Mouse (Mus musculus) kidney, postnatal 10 days (tissue): ENCODE data around the gene Sec16a.

Experiments
- DNase-seq: peaks from one replicate; pipeline ENCODE4 v3.0.0; 2021; ENCODE audit warnings: mixed read lengths

Sec16a gene

DNA sequence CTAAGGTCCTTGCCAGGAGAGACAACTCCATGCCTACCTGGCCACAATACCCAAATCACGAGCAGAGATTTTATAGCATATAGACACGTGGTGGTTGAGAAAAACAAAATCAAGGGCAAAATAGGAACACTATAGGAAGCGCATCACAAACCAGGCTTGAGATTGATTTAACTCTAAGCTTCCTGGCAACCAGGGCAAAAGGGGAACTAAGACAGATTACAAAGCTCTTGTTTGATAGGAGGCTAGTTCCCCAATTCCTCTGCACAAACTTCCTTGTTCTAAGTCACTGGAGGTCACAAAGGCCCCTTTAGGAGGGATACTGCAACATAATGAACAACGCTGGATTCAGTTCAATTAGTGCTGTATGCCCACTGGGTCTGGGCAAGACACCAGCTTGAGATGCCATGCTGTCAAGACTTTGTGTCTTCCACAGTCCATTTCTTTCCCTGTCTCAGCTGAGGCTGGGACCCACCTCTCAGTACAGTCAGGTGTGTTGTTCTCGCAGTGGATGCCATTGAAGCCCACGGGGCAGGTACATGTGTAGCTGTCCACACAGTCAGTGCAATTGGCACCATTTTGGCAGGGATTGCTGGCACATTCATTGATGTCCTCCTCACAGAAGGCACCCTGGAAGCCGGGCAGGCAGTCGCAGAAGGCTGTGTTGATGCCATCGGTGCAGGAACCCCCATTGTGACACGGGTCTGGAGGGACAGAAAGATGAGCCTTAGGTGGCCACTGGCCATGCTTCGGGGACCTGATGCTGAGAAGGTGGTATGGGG is 27.5 kb upstream of the Sec16a start:
- no peak for DNase-seq

DNA sequence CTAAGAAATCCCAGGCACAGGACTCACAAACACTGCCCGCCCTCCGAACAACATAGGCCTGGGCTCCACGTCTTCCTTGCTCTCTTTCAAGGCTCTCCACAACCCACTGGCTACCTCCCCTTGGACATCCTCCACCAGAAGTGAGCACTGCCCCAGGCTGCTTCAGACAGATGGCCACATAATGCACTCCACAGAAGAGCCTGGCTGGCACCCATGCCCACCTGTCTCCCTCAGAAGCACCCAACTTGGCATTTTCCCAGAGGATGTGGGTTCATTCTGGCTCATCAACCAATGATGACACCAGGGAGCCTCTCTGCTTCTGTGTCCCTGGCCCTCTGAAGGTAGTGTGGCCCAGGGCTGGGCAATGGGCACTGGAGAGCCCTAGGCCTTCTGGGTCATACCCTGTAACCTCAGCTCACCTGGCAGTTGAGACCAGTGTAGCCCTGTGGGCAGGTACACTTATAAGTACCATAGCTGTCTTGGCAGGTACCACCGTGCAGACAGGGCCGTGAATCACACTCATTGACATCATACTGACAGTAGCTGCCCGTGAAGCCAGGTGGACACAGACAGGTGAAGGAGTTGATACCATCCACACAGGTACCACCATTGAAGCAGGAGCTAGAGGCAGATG is 26.8 kb upstream of the Sec16a start:
- no peak for DNase-seq

- DNase-seq, result no peak
Observed at GRCm38 (mm10) chr2:26470967-26471366, 26.0 kb upstream of the Sec16a start.

GRCm38 (mm10) chr2:26468376-26468775 is 23.4 kb upstream of the Sec16a start:
- DNase-seq, result no peak

DNA sequence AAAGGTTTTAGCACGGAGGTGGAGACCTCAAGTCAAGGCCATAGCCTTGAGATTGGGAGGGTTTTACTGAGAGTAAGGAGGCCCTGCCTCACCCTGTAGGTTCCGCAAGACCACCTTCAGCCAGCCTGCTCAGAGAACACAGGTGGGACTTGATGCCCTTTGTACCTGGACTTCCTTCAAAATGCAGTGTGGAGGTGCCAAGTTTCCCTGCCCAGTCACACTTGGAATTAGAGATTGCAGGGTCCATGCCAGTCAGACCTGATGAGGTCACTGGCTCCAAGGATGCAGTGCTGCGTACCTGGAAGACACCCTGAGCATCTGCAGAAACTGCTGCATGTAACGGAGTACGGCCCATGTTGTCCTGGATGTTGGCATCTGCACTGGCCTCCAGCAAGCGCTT is 18.4 kb upstream of the Sec16a start:
- no peak for DNase-seq

- peak; percentile 60 for DNase-seq
Observed at GRCm38 (mm10) chr2:26462980-26463379, 18.0 kb upstream of the Sec16a start.

DNA sequence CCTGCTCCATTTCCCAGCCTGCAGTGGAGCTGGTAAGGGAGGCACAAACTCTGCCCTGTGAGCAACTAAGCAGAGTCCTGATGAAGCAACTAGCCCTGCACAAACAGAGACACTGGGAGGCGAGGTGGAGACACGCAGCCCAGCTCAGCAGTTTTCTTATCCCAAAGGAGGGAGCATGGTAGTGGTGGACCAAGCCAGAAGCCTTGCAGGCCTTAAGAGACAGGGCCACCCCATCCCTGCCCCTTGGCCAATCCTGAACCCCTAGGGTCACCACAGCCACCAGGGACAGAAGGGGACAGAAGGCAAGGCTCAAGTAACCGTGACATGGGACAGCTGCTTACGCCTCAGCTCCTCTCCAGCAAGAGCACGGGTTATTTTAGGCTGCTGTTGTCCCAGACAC is 16.7 kb upstream of the Sec16a start:
- DNase-seq, result peak; percentile 67

DNA sequence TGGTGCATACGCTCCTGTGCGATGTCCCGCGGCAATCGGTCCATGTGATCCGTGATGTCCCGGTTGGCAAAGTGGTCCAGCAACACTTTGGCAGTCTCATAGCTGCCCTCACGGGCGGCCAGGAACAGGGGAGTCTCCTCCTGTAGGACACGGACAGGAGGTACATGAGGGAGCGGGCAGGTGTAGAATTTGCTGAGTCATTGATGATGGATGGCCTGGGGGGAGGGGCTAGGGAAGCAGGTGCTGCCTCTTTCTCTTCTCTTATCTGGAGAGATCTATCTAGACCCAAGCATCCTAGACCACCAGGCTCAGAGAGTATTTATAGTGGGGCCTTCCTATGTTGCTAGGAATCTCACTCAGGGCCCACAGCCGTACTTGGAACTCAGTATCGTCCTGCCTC is 15.8 kb upstream of the Sec16a start:
- peak; percentile 21 for DNase-seq

DNA sequence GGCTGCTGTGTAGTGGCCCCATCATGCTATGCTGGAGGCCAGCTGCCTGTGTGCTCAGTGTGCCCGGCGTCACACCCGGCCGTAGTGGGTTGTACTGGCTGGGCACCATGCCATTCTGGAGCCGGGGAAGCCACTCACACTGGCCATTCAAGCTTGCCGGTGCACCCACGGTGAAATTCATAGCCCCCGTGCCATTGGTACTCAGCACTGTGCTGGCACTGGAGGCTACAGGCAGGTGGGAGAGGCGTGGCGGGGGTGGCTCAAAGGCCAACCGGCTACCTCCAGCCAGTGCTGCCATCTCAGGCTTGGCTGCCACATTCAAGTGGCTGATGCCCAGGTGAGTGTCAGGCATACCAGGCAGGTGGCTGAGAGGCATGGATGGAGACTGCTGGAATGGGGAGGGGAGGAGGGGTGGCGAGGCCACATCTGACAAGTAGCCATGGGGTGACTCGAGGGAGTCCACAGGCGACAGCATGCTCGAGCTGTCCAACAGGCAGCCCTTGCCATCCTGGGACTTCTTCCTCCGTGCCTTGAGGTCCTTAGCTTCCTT is 15.2 kb upstream of the Sec16a start:
- peak; percentile 48 for DNase-seq

GRCm38 (mm10) chr2:26459478-26459877 is 14.5 kb upstream of the Sec16a start:
- peak; percentile 63 for DNase-seq

DNA sequence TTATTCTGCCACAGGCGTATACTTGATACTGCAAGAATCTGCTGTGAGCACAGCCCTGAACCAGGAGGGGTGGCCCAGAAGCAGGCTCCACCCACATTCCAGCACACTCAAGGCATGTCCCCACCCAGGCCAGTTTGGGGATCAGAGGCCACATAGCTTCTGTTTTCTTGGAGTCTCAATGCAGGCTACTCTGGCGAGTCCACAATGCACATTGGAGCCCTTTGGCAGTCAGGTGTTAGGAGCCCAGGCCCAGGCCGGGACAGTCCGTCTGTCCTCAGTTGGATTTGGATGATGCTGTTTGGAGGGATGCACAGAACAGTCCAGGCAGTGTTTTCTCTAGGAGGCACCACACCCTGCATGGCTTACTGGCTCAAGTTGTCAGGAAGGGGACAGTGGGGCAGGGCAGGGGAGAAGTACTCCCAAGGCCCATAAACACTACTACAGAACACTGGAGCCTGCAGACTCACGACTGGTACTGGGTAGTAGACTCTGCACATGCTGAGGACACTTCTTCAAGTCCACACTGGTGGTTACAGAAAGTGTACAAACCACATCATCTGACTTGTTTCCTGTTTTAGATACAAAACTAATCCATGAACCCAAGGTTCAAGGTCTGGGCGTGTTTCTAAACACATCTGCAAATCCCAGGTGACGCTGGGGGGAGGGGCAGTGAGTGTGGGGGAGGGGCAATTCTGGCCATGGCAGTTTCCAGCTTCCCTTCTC is 13.5 kb upstream of the Sec16a start:
- DNase-seq, result peak; percentile 85

DNA sequence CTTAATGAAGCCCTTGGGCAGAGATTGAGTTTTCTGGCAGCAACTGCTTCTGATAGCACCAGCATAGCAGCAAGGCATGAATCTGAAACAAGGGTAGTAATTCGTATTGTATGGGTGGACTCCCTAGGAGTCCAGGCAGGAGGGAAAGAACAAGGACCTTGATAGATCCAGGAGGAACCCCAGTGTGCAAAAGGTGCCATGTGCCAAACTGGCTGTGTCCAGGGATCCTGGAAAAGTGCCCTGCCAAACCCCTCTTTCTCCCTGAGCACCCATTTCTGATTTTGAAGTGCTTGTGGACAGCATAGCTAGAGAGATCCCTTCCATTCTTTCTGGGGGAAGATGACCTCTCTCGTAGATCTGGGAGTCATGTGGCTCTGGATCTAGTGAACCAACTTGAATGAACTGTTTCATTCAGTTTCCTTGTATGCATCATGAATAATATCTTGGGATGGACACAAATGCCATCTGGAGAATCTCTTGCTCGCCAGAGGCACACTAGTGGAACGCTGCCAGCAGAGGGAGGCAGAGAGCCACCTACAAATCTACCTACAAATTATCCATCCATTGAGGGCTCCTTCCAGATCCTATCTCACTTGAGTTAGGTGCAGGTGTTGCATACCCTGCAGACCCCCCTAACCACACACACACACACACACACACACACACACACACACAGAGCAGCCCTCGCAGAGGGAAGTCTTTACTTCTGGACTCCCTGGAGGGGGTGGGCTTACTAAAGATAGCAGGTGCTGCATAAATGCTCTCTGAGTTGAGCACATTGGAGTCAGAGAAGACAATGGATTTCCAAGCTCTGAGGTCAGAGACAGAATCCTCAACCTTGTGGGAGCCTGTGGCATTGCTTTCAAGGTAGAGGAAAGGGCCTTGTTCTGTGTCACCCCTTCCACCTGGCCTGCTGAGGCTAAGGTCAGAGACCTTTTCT is 4.4 kb upstream of the Sec16a start:
- peak; percentile 91 for DNase-seq

- no peak for DNase-seq
Observed at GRCm38 (mm10) chr2:26447451-26447850, 2.4 kb upstream of the Sec16a start.

DNA sequence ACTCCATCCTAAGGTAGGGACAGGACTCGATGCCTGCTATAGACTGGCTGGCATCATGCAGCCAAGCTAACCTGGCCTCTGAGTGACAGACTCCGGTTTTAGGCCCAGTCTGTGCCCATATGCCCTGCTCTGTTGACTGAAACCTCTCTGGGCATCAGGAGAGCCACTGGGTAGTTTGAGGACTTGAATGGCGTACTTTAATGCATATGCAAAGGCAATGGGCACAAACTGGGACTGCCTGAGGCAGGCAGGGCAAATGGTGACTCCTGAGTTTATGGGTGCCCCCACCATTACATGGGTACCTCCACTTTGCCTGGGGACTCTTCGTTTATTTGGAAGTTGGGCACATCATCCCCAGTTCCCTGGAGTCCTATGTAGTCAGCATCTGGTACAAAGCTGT is 1.7 kb upstream of the Sec16a start:
- DNase-seq, result no peak

- peak; percentile 96 for DNase-seq
Observed at GRCm38 (mm10) chr2:26445666-26446445, 840 bp upstream of the Sec16a start.

DNA sequence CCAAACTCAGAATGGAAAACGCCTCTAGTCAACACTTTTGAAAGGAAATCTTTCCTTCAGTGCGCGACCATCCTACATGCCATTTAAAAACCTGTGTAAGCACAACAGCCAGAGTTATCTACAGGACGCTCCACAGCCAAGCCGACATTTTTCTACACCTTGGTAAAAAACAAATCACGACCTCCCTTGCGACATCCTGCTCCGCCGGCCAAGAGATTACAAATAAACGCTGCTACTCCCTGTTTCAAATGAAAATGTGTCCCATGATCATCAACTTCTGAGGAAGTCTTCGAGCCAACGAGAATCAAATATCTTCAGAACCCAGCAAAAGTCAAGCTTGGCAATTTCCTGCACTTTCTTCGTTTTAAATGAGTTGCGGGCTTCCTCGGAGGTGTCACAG is 648 bp downstream of the Sec16a start:
- DNase-seq, result no peak

DNA sequence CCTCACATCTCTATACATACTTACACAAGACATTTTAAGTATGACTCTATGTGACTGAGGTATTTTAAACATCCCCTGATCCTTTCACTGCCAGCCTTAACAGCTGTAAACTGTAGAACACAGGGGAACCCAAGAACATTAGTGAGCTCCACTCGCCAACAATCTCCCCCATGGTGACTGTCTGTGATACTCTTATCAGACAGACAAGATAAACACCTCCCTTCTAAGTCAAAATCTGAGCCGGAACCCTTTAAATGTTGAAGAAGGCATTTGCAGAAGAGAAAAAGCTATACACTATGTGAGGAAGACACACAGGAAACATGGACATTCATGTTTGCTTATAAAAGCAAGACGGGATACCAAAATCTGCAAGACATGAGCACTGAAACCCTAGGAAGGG is 1.1 kb downstream of the Sec16a start:
- no peak for DNase-seq

DNA sequence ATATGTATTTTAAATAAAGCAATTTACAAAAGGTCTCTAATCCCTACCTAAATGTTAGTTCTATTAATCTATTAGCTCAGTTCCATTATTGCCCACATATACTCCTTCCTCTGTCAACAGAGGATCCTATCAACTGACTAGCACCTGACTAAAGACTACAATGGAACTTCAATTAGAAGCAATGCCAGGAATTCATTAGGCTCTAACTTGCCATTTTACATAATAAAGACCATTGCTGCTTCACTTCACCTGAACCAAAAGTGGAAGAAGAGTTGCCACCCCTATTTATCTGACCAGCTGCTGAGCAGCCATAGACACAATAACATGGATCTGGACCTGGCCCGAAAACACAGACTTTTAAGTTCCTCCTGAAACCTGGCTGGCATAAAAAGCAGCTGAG is 2.2 kb downstream of the Sec16a start:
- DNase-seq, result no peak

DNA sequence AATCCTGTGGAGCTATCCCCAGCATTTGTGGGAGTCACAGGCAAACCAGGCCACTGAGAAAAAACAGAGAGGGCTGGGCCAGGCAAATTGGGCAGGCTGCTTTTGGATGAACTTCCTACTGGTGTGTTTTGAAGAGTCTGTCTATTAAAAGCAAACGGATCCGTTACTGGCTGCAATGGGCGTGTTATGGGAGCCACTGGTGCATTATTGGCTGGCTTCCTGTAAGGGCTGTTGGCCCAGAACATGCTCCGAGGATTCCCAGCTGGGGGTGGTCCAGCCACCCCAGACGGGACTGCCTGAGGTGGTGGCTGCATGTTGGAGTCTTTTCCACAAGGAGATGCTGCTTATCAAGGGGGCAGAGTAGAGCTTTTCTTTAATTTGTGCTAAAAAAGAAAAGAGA is 3.3 kb downstream of the Sec16a start:
- DNase-seq, result no peak

DNA sequence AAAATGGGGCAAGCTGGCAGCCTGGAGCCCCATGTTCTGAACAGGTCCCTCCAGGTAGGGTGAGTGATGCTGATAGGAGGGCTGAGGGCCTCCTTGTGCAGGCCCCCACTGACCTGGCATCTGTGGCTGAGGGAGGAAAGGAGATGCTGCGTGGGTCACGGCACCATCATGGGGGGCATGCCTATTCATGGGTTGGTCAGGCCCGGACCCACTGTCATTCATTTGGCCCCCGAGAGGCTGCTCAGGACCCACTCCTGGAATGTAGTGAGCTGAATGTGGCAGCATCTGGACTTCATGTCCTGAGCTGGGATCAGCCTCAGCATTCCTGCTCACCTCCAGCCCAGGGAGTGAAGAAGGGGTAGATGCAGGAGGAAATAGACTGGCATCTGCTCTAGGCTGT is 3.8 kb downstream of the Sec16a start:
- DNase-seq, result no peak

DNA sequence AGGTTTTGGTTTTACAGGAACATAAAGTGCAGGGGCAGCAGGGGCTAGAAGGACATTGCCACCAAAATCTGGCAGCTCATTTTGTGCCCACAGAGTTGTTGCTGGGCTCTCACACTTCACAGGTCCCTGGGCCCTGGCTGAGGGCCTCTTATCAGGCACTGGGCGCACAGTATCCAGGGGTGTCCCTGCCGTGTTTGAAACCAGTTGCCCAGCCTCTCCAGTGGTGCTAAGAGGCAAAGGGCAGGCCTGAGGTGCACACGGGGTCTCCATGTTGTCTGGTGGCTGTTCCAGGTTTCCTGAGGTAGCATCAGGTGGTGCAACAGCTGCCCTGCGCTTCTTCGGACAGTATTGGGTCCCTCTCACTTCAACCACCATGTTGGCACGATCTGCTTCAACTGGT is 5.3 kb downstream of the Sec16a start:
- DNase-seq, result no peak

- DNase-seq, result no peak
Observed at GRCm38 (mm10) chr2:26438373-26438772, 6.6 kb downstream of the Sec16a start.
